Comparison of ENCODE assay signal across 8 mouse cellular contexts in genomic region chr16:44138377-44138978, GRCm38 (mm10). TPM values are rescaled to one million over a fixed set of nuclear protein-coding genes. Genes with fewer than 3 reads are reported as not detected.
DNase-seq lines count a peak whose midpoint lies in the region; ATAC-seq lines count a peak whose summit lies in the region.

No protein-coding gene starts in this region.

- DNase-seq in kidney, adult 9 months, result no peak
- DNase-seq in MN1 (ENCODE audit: low spot score), result peak; percentile 23
- DNase-seq in forebrain, embryonic 10.5 days (ENCODE audit: extremely low spot score, low spot score), result no peak
- no peak for DNase-seq in midbrain, embryonic 10.5 days (ENCODE audit: low spot score)
- peak; percentile 40 for DNase-seq in thymus, postnatal 4 days
- DNase-seq in right cerebral cortex, postnatal 10 days (ENCODE audit: low spot score in 2 of 2), result no peak

- peak overlapping the region; percentile 99 for H3K27ac ChIP-seq in kidney, embryonic 14.5 days (ENCODE audit: low read depth, low read length)
- peak overlapping the region; percentile 97 for H3K27ac ChIP-seq in forebrain, embryonic 10.5 days
- H3K27ac ChIP-seq in intestine, embryonic 15.5 days, result peak overlapping the region; percentile 97
- H3K27ac ChIP-seq in midbrain, embryonic 10.5 days (replicated peaks), result peak overlapping the region; percentile 97

- peak overlapping the region; percentile 80 for H3K4me2 ChIP-seq in kidney, embryonic 14.5 days (replicated peaks; ENCODE audit: low read depth, low read length)
- peak overlapping the region; percentile 79 for H3K4me2 ChIP-seq in intestine, embryonic 15.5 days (replicated peaks)

- H3K9ac ChIP-seq in kidney, embryonic 14.5 days (ENCODE audit: low read depth, low read length), result peak overlapping the region; percentile 79
- peak overlapping the region; percentile 81 for H3K9ac ChIP-seq in intestine, embryonic 15.5 days

- H3K9me3 ChIP-seq in kidney, embryonic 14.5 days (ENCODE audit: control insufficient read depth, low read length), result no peaks in the 10 kb centered on the region
- H3K9me3 ChIP-seq in forebrain, embryonic 10.5 days, result no peaks in the 10 kb centered on the region
- H3K9me3 ChIP-seq in intestine, embryonic 15.5 days, result no peaks in the 10 kb centered on the region
- H3K9me3 ChIP-seq in midbrain, embryonic 10.5 days (replicated peaks), result no peaks in the 10 kb centered on the region

- H3K27me3 ChIP-seq in kidney, embryonic 14.5 days (ENCODE audit: control insufficient read depth, insufficient read depth, low read length), result no peaks in the 10 kb centered on the region
- H3K27me3 ChIP-seq in forebrain, embryonic 10.5 days (ENCODE audit: poor library complexity, severe bottlenecking), result no peaks in the 10 kb centered on the region
- H3K27me3 ChIP-seq in intestine, embryonic 15.5 days (replicated peaks), result no peaks in the 10 kb centered on the region
- H3K27me3 ChIP-seq in midbrain, embryonic 10.5 days (ENCODE audit: low read depth, poor library complexity, severe bottlenecking), result no peaks in the 10 kb centered on the region

- H3K4me1 ChIP-seq in kidney, embryonic 14.5 days (ENCODE audit: control insufficient read depth, insufficient read depth, low read length), result peaks cover 13% of the 10 kb centered on the region
- peaks cover 22% of the 10 kb centered on the region for H3K4me1 ChIP-seq in forebrain, embryonic 10.5 days
- H3K4me1 ChIP-seq in intestine, embryonic 15.5 days (replicated peaks), result peaks cover 6% of the 10 kb centered on the region; the same call in 1 of the 2 replicates
- H3K4me1 ChIP-seq in midbrain, embryonic 10.5 days, result peaks cover 22% of the 10 kb centered on the region

- no peaks in the 10 kb centered on the region for H3K36me3 ChIP-seq in kidney, embryonic 14.5 days (ENCODE audit: control insufficient read depth, insufficient read depth, low read length)
- no peaks in the 10 kb centered on the region for H3K36me3 ChIP-seq in forebrain, embryonic 10.5 days (replicated peaks)
- H3K36me3 ChIP-seq in intestine, embryonic 15.5 days, result no peaks in the 10 kb centered on the region
- H3K36me3 ChIP-seq in midbrain, embryonic 10.5 days, result no peaks in the 10 kb centered on the region

- WGBS in kidney, embryonic 14.5 days, result under 1% methylated on average over 24 of the region's 24 CpGs
- 2% methylated on average over 24 of the region's 24 CpGs for WGBS in forebrain, embryonic 10.5 days
- 1% methylated on average over 24 of the region's 24 CpGs for WGBS in intestine, embryonic 15.5 days
- 2% methylated on average over 24 of the region's 24 CpGs for WGBS in midbrain, embryonic 10.5 days

- peak overlapping the region; percentile 94 for H3K4me3 ChIP-seq in kidney, embryonic 14.5 days (ENCODE audit: low read length)
- H3K4me3 ChIP-seq in forebrain, embryonic 10.5 days, result peak overlapping the region; percentile 93
- H3K4me3 ChIP-seq in intestine, embryonic 15.5 days (replicated peaks), result peak overlapping the region; percentile 97
- peak overlapping the region; percentile 97 for H3K4me3 ChIP-seq in midbrain, embryonic 10.5 days

- no peak for ATAC-seq in kidney, embryonic 14.5 days (ENCODE audit: low FRiP score, low TSS enrichment)
- ATAC-seq in intestine, embryonic 15.5 days, result peak; percentile 9

RNA-seq across cellular contexts. Expression of gene Atp6v1a, which starts 1.0 kb away (rescaled TPM):
- 49.1 and 75.6 TPM in 2 replicates for polyA plus RNA-seq in kidney, embryonic 14.5 days (2014; fragmentation: Nextera tagmentation; extraction: Ambion mirVana)
- 39.2 and 42.0 TPM in 2 replicates for polyA plus RNA-seq in forebrain, embryonic 10.5 days (2016; fragmentation: Nextera tagmentation; extraction: Ambion mirVana)
- polyA plus RNA-seq in intestine, embryonic 15.5 days (2015; fragmentation: Nextera tagmentation; extraction: Ambion mirVana), result 61.0 and 64.0 TPM in 2 replicates
- 43.3 and 55.5 TPM in 2 replicates for polyA plus RNA-seq in midbrain, embryonic 10.5 days (2016; fragmentation: Nextera tagmentation; extraction: Ambion mirVana)

RNA-seq across cellular contexts. Expression of gene Naa50, which starts 1.2 kb away (rescaled TPM):
- polyA plus RNA-seq in kidney, embryonic 14.5 days (2014; fragmentation: Nextera tagmentation; extraction: Ambion mirVana), result 70.9 and 77.4 TPM in 2 replicates
- 151 and 159 TPM in 2 replicates for polyA plus RNA-seq in forebrain, embryonic 10.5 days (2016; fragmentation: Nextera tagmentation; extraction: Ambion mirVana)
- 94.2 and 109 TPM in 2 replicates for polyA plus RNA-seq in intestine, embryonic 15.5 days (2015; fragmentation: Nextera tagmentation; extraction: Ambion mirVana)
- polyA plus RNA-seq in midbrain, embryonic 10.5 days (2016; fragmentation: Nextera tagmentation; extraction: Ambion mirVana), result 129 and 143 TPM in 2 replicates

RNA-seq across cellular contexts. Expression of gene Usf3, which starts 34.6 kb away (rescaled TPM):
- 5.7 and 6.6 TPM in 2 replicates for polyA plus RNA-seq in kidney, embryonic 14.5 days (2014; fragmentation: Nextera tagmentation; extraction: Ambion mirVana)
- polyA plus RNA-seq in forebrain, embryonic 10.5 days (2016; fragmentation: Nextera tagmentation; extraction: Ambion mirVana), result 2.4 and 2.8 TPM in 2 replicates
- 2.6 and 3.0 TPM in 2 replicates for polyA plus RNA-seq in intestine, embryonic 15.5 days (2015; fragmentation: Nextera tagmentation; extraction: Ambion mirVana)
- 1.7 and 2.3 TPM in 2 replicates for polyA plus RNA-seq in midbrain, embryonic 10.5 days (2016; fragmentation: Nextera tagmentation; extraction: Ambion mirVana)

Comparison
In these comparisons a context has a peak if more than half of its experiments do, and no peak if none do; other contexts are left out.
1. DNase-seq: peak in MN1 (single experiment) and thymus, postnatal 4 days (single experiment); none in kidney, adult 9 months (single experiment), forebrain, embryonic 10.5 days (single experiment), midbrain, embryonic 10.5 days (single experiment) and right cerebral cortex, postnatal 10 days (0 of 2).
2. Peak in every context shown above with its lines, with median percentiles within 50 percentile points of each other: H3K27ac ChIP-seq and H3K4me3 ChIP-seq.